Mouse (Mus musculus) hindbrain, postnatal 0 days (tissue): ENCODE results near the gene Psmd6. TPM values are rescaled to one million over a fixed set of nuclear protein-coding genes. Genes with fewer than 3 reads are reported as not detected.

ENCODE experiments used
- ATAC-seq: fragments of 200-750 bp; cut with Nextera tagmentation; 2 replicates; pipeline ENCODE4 v1.8.0; 2017; ENCODE audit warnings: mild to moderate bottlenecking, moderate TSS enrichment, moderate library complexity
- DNase-seq: peaks from one replicate; pipeline ENCODE4 v3.0.0-alpha.2; 2015; ENCODE audit warnings: low spot score
- H3K27ac ChIP-seq: fragments of 300-500 bp; sonication (generic); 2 replicates; pipeline ENCODE4 v1.5.1; 2014; ENCODE audit warnings: mild to moderate bottlenecking
- H3K27me3 ChIP-seq: fragments of 300-500 bp; sonication (generic); 2 replicates; pipeline ENCODE4 v1.6.1; 2014; ENCODE audit warnings: low read length, mixed read lengths; ENCODE audit not compliant: insufficient read depth
- H3K36me3 ChIP-seq: fragments of 300-500 bp; sonication (generic); 2 replicates; pipeline ENCODE4 v1.6.1; 2014; ENCODE audit warnings: low read length, mixed read lengths; ENCODE audit not compliant: insufficient read depth
- H3K4me1 ChIP-seq: fragments of 300-500 bp; sonication (generic); 2 replicates; pipeline ENCODE4 v1.6.1; 2014; ENCODE audit warnings: antibody characterized with exemption, low read length, mixed read lengths; ENCODE audit not compliant: insufficient read depth
- H3K4me2 ChIP-seq: fragments of 300-500 bp; sonication (generic); 2 replicates; pipeline ENCODE4 v1.6.1; 2014; ENCODE audit warnings: low read depth, mild to moderate bottlenecking, low read length, moderate library complexity, mixed read lengths
- H3K4me3 ChIP-seq: fragments of 300-500 bp; sonication (generic); 2 replicates; pipeline ENCODE4 v1.5.1; 2014; ENCODE audit warnings: low read length
- H3K9ac ChIP-seq: fragments of 300-500 bp; sonication (generic); replicated peaks from 2 replicates; pipeline ENCODE4 v1.6.1; 2014; ENCODE audit warnings: mild to moderate bottlenecking, low read length, moderate library complexity, mixed read lengths
- H3K9me3 ChIP-seq: fragments of 300-500 bp; sonication (generic); 2 replicates; pipeline ENCODE4 v1.6.1; 2016; ENCODE audit warnings: low read length, mixed read lengths
- CTCF ChIP-seq: IDR thresholded peaks from 2 replicates; pipeline ENCODE4 v1.5.1; 2016; ENCODE audit warnings: antibody characterized with exemption, control low read depth, low read depth
- WGBS: fragments of 180-500 bp; shearing (Covaris S2); extraction: QIAGEN DNeasy Blood & Tissue Kit; methylation state at CpG from one replicate; pipeline ENCODE4 v1.1.7; 2014; 5-methylcytosine and 5-hydroxymethylcytosine counted together
- polyA plus RNA-seq: library from polyadenylated mRNA; unstranded; fragments of >200 nt; fragmentation: Nextera tagmentation; extraction: Ambion mirVana; gene quantifications from 2 replicates; pipeline ENCODE4 v1.2.1, GENCODE M21; 2015
- total RNA-seq: library from RNA; depleted of rRNA; stranded (reverse); fragments of >200 nt; gene quantifications from 2 replicates; pipeline ENCODE4 v1.2.3, GENCODE M21; 2014

Psmd6 gene
- total and polyA plus RNA-seq, 2 experiments from 2014 or later = 101 to 233 TPM

GRCm38 (mm10) chr14:14080604-14081194 is 40.1 kb downstream of the Psmd6 start:
- H3K4me1 ChIP-seq = no peaks in the 10 kb centered on the region
- ATAC-seq (no peak), DNase-seq (no peak)
- no peak overlapping the region for H3K4me3 ChIP-seq
- no peaks in the 10 kb centered on the region for H3K36me3 ChIP-seq
- no peak overlapping the region for H3K4me2 ChIP-seq
- no peaks in the 10 kb centered on the region for H3K9me3 ChIP-seq
- 91% methylated on average over 6 of the region's 6 CpGs for WGBS
- no peak for TF ChIP-seq CTCF
- no peak overlapping the region for H3K27ac ChIP-seq
- H3K9ac ChIP-seq = no peak overlapping the region
- H3K27me3 ChIP-seq = no peaks in the 10 kb centered on the region

- Histone ChIP-seq H3K27ac (peak overlapping the region; percentile 65), H3K9me3 (no peaks in the 10 kb centered on the region), H3K4me3 (no peak overlapping the region), H3K9ac (no peak overlapping the region), H3K27me3 (no peaks in the 10 kb centered on the region), H3K4me2 (no peak overlapping the region), H3K4me1 (peaks cover 17% of the 10 kb centered on the region), H3K36me3 (no peaks in the 10 kb centered on the region)
- ATAC-seq (no peak), DNase-seq (no peak)
- TF ChIP-seq CTCF = no peak
- WGBS = 30% methylated on average over 4 of the region's 4 CpGs
Measured at GRCm38 (mm10) chr14:14071456-14071855, 49.3 kb downstream of the Psmd6 start.

- peak; percentile 91 for ATAC-seq
- H3K4me2 ChIP-seq = no peak overlapping the region
- DNase-seq = peak; percentile 72
Measured at GRCm38 (mm10) chr14:14070541-14071315, 50.1 kb downstream of the Psmd6 start.

GRCm38 (mm10) chr14:14068553-14068952 is 52.2 kb downstream of the Psmd6 start:
- no peak overlapping the region for H3K9ac ChIP-seq
- H3K4me3 ChIP-seq = no peak overlapping the region
- H3K27ac ChIP-seq = peak overlapping the region; percentile 83
- H3K4me2 ChIP-seq = no peak overlapping the region
- H3K9me3 ChIP-seq = no peaks in the 10 kb centered on the region
- H3K4me1 ChIP-seq = peaks cover 17% of the 10 kb centered on the region
- H3K27me3 ChIP-seq = no peaks in the 10 kb centered on the region
- no peak for DNase-seq
- no peak for ATAC-seq
- 40% methylated on average over 3 of the region's 3 CpGs for WGBS
- H3K36me3 ChIP-seq = no peaks in the 10 kb centered on the region
- TF ChIP-seq CTCF = no peak

More at GRCm38 (mm10) chr14:14070541-14071315, 50.1 kb downstream of the Psmd6 start:
- H3K36me3 ChIP-seq = no peaks in the 10 kb centered on the region
- no peak overlapping the region for H3K4me3 ChIP-seq
- 8% methylated on average over 6 of the region's 6 CpGs for WGBS
- TF ChIP-seq CTCF = peak; percentile 14; the same call in 1 of the 2 replicates
- H3K9ac ChIP-seq = no peak overlapping the region
- no peaks in the 10 kb centered on the region for H3K9me3 ChIP-seq
- H3K4me1 ChIP-seq = peaks cover 17% of the 10 kb centered on the region
- no peaks in the 10 kb centered on the region for H3K27me3 ChIP-seq
- H3K27ac ChIP-seq = peak overlapping the region; percentile 65

- ATAC-seq (peak; percentile 34; the same call in 1 of the 2 replicates), DNase-seq (peak; percentile 51)
- H3K4me1 ChIP-seq = peaks cover 17% of the 10 kb centered on the region
- 8% methylated on average over 10 of the region's 10 CpGs for WGBS
- no peaks in the 10 kb centered on the region for H3K27me3 ChIP-seq
- 0 out of 2 replicates have a peak overlapping the region, but pooled peaks have one; percentile 17 for H3K9ac ChIP-seq
- peak overlapping the region; percentile 18 for H3K4me3 ChIP-seq
- peak overlapping the region; percentile 51 for H3K4me2 ChIP-seq
- H3K27ac ChIP-seq = peak overlapping the region; percentile 83
- no peaks in the 10 kb centered on the region for H3K36me3 ChIP-seq
- TF ChIP-seq CTCF = no peak
- no peaks in the 10 kb centered on the region for H3K9me3 ChIP-seq
Measured at GRCm38 (mm10) chr14:14067648-14068472, 52.9 kb downstream of the Psmd6 start.

GRCm38 (mm10) chr14:14066241-14066640 is 54.5 kb downstream of the Psmd6 start:
- no peak overlapping the region for H3K27ac ChIP-seq
- peaks cover 17% of the 10 kb centered on the region for H3K4me1 ChIP-seq
- no peak overlapping the region for H3K4me3 ChIP-seq
- ATAC-seq (no peak), DNase-seq (no peak)
- H3K27me3 ChIP-seq = no peaks in the 10 kb centered on the region
- no peak overlapping the region for H3K9ac ChIP-seq
- no peak for TF ChIP-seq CTCF
- whole genome bisulfite sequencing = 72% methylated on average over 6 of the region's 6 CpGs
- H3K4me2 ChIP-seq = no peak overlapping the region
- H3K9me3 ChIP-seq = no peaks in the 10 kb centered on the region
- no peaks in the 10 kb centered on the region for H3K36me3 ChIP-seq
